Mouse (Mus musculus) CH12.LX (cell line): ENCODE results near the gene Megf11. TPM values are rescaled to one million over a fixed set of nuclear protein-coding genes. Genes with fewer than 3 reads are reported as not detected.

Experiments used
- DNase-seq: peaks from one replicate; pipeline ENCODE4 v3.0.0-alpha.2; 2013; ENCODE audit errors: extremely low read depth
- H3K27ac ChIP-seq: 2 replicates; pipeline ENCODE4 v1.5.1; 2012; ENCODE audit warnings: low read depth, mild to moderate bottlenecking, control low read depth, moderate library complexity; ENCODE audit not compliant: insufficient read depth
- H3K27me3 ChIP-seq: replicated peaks from 2 replicates; pipeline ENCODE3; 2012; ENCODE audit warnings: inconsistent platforms
- H3K36me3 ChIP-seq, 2 experiments: replicated peaks in 1 of 2; 2 replicates each; pipeline versions ENCODE3 to v1.6.1; 2012; ENCODE audit warnings: inconsistent platforms in 1 of 2, low read length in 1 of 2, mild to moderate bottlenecking in 1 of 2, mixed read lengths in 1 of 2, moderate library complexity in 1 of 2; ENCODE audit not compliant: control insufficient read depth in 1 of 2, insufficient read depth in 1 of 2
- H3K4me1 ChIP-seq, 2 experiments: 2 replicates each; pipeline ENCODE4 v1.6.1; 2012; ENCODE audit warnings: inconsistent platforms in 1 of 2, moderate library complexity in 1 of 2; ENCODE audit not compliant: insufficient read depth in 2 of 2, control insufficient read depth in 1 of 2
- H3K4me2 ChIP-seq: 2 replicates; pipeline ENCODE4 v1.6.1; 2012; ENCODE audit warnings: low read depth, mild to moderate bottlenecking, control low read depth; ENCODE audit not compliant: poor library complexity, insufficient read depth, severe bottlenecking
- H3K4me3 ChIP-seq, 3 experiments: fragments of 150-350 bp in 1 of 3; sonication (generic) in 1 of 3; replicated peaks in 1 of 3; 2 replicates each; pipeline versions ENCODE3 to v1.5.1; 2011 to 2012; ENCODE audit warnings: low read depth in 2 of 3, low read length in 2 of 3, mild to moderate bottlenecking in 2 of 3, moderate library complexity in 2 of 3, control low read depth in 1 of 3, improper control_type of control experiment in 1 of 3, inconsistent platforms in 1 of 3, mixed read lengths in 1 of 3; ENCODE audit not compliant: poor library complexity in 1 of 3
- H3K79me2 ChIP-seq: replicated peaks from 2 replicates; pipeline ENCODE4 v1.6.1; 2012; ENCODE audit warnings: mild to moderate bottlenecking, moderate library complexity; ENCODE audit not compliant: control insufficient read depth, poor library complexity, insufficient read depth, severe bottlenecking; ENCODE audit errors: extremely low read depth
- H3K9ac ChIP-seq: 2 replicates; pipeline ENCODE4 v1.6.1; 2012; ENCODE audit warnings: low read depth, mild to moderate bottlenecking, control low read depth, moderate library complexity; ENCODE audit not compliant: insufficient read depth
- H3K9me3 ChIP-seq: replicated peaks from 2 replicates; pipeline ENCODE3; 2012; ENCODE audit warnings: low read length, inconsistent platforms, mixed read lengths
- CHD2 ChIP-seq: IDR thresholded peaks from 2 replicates; pipeline ENCODE4 v1.6.1; 2011; ENCODE audit warnings: low read length, improper control_type of control experiment
- CTCF ChIP-seq, 2 experiments: IDR thresholded peaks in 1 of 2; conservative IDR thresholded peaks in 1 of 2; 2 replicates each; pipeline ENCODE4 v1.5.1; 2011 to 2012; ENCODE audit warnings: low read depth in 2 of 2, low read length in 2 of 2, improper control_type of control experiment in 1 of 2, inconsistent platforms in 1 of 2, mild to moderate bottlenecking in 1 of 2, moderate library complexity in 1 of 2
- EP300 ChIP-seq: IDR thresholded peaks from 2 replicates; pipeline ENCODE4 v1.6.1; 2011; ENCODE audit warnings: low read length, improper control_type of control experiment
- ETS1 ChIP-seq: conservative IDR thresholded peaks from 2 replicates; pipeline ENCODE4 v1.6.1; 2012; ENCODE audit warnings: low read depth, mild to moderate bottlenecking, inconsistent platforms, low read length, improper control_type of control experiment, moderate library complexity
- HCFC1 ChIP-seq: IDR thresholded peaks from 2 replicates; pipeline ENCODE4 v1.6.1; 2012; ENCODE audit warnings: low read depth, mild to moderate bottlenecking, inconsistent platforms, low read length, improper control_type of control experiment
- IRF4 ChIP-seq: IDR thresholded peaks from 2 replicates; pipeline ENCODE4 v1.6.1; 2014; ENCODE audit warnings: low read depth, mild to moderate bottlenecking, inconsistent platforms, low read length, improper control_type of control experiment
- JUN ChIP-seq: IDR thresholded peaks from 2 replicates; pipeline ENCODE4 v1.6.1; 2011; ENCODE audit warnings: low read depth, mild to moderate bottlenecking, low read length, improper control_type of control experiment, moderate library complexity; ENCODE audit not compliant: insufficient read depth
- JUND ChIP-seq: conservative IDR thresholded peaks from 2 replicates; pipeline ENCODE4 v1.6.1; 2011; ENCODE audit warnings: low read depth, low read length, improper control_type of control experiment
- MAFK ChIP-seq: IDR thresholded peaks from 2 replicates; pipeline ENCODE4 v1.6.1; 2011; ENCODE audit warnings: low read length, improper control_type of control experiment; ENCODE audit not compliant: insufficient replicate concordance
- MAX ChIP-seq: IDR thresholded peaks from 2 replicates; pipeline ENCODE4 v1.6.1; 2011; ENCODE audit warnings: low read length, improper control_type of control experiment
- MEF2A ChIP-seq: IDR thresholded peaks from 2 replicates; pipeline ENCODE4 v1.6.1; 2014; ENCODE audit warnings: low read depth, mild to moderate bottlenecking, inconsistent platforms, low read length, improper control_type of control experiment, borderline replicate concordance
- MYC ChIP-seq: IDR thresholded peaks from 2 replicates; pipeline ENCODE4 v1.6.1; 2011; ENCODE audit warnings: low read depth, mild to moderate bottlenecking, improper control_type of control experiment, low read length
- NRF1 ChIP-seq: IDR thresholded peaks from 2 replicates; pipeline ENCODE4 v1.6.1; 2014; ENCODE audit warnings: low read depth, mild to moderate bottlenecking, inconsistent platforms, low read length, improper control_type of control experiment, moderate library complexity
- PAX5 ChIP-seq: IDR thresholded peaks from 2 replicates; pipeline ENCODE4 v1.6.1; 2012; ENCODE audit warnings: low read length, inconsistent platforms, mixed read lengths
- POLR2A ChIP-seq: IDR thresholded peaks from 2 replicates; pipeline ENCODE4 v1.6.1; 2011; ENCODE audit warnings: low read depth, mild to moderate bottlenecking, improper control_type of control experiment, low read length
- POLR2AphosphoS2 ChIP-seq: IDR thresholded peaks from 2 replicates; pipeline ENCODE4 v1.6.1; 2011; ENCODE audit warnings: low read depth, low read length, improper control_type of control experiment
- RAD21 ChIP-seq: IDR thresholded peaks from 2 replicates; pipeline ENCODE4 v1.6.1; 2011; ENCODE audit warnings: low read depth, mild to moderate bottlenecking, low read length, improper control_type of control experiment, moderate library complexity
- RCOR1 ChIP-seq: conservative IDR thresholded peaks from 2 replicates; pipeline ENCODE4 v1.6.1; 2012; ENCODE audit warnings: low read depth, mild to moderate bottlenecking, inconsistent platforms, low read length, improper control_type of control experiment
- SIN3A ChIP-seq: IDR thresholded peaks from 2 replicates; pipeline ENCODE4 v1.6.1; 2012; ENCODE audit warnings: low read length, improper control_type of control experiment, inconsistent platforms
- SMC3 ChIP-seq: IDR thresholded peaks from 2 replicates; pipeline ENCODE4 v1.6.1; 2011; ENCODE audit warnings: low read depth, low read length, improper control_type of control experiment
- UBTF ChIP-seq: IDR thresholded peaks from 2 replicates; pipeline ENCODE4 v1.6.1; 2012; ENCODE audit warnings: low read depth, mild to moderate bottlenecking, inconsistent platforms, low read length, improper control_type of control experiment, moderate library complexity
- USF1 ChIP-seq: IDR thresholded peaks from 2 replicates; pipeline ENCODE4 v1.6.1; 2014; ENCODE audit warnings: low read depth, mild to moderate bottlenecking, inconsistent platforms, low read length, improper control_type of control experiment
- ZC3H11A ChIP-seq: IDR thresholded peaks from 2 replicates; pipeline ENCODE4 v1.6.1; 2012; ENCODE audit warnings: low read depth, mild to moderate bottlenecking, inconsistent platforms, low read length, improper control_type of control experiment
- ZKSCAN1 ChIP-seq: IDR thresholded peaks from 2 replicates; pipeline ENCODE4 v1.6.1; 2012; ENCODE audit warnings: low read depth, inconsistent platforms, low read length, improper control_type of control experiment, borderline replicate concordance
- ZNF384 ChIP-seq: IDR thresholded peaks from 2 replicates; pipeline ENCODE4 v1.6.1; 2012; ENCODE audit warnings: low read depth, low read length, improper control_type of control experiment, inconsistent platforms
- dilution Hi-C: fragments of 300-500 bp; cut with MboI; formaldehyde crosslinking; loops from 2 replicates; pipeline ENCODE4 v1.14.3; 2020; ENCODE audit warnings: low sequenced_read_pairs; ENCODE audit not compliant: extremely low pct_unique_long_range_greater_than_20kb, extremely low pct_ligation_motif_present
- in situ Hi-C: fragments of 300-500 bp; cut with MboI; formaldehyde crosslinking; loops from 3 replicates; pipeline ENCODE4 v1.14.3; 2019; ENCODE audit warnings: low sequenced_read_pairs, low pct_ligation_motif_present, low pct_unique_long_range_greater_than_20kb, mixed read lengths
- polyA plus RNA-seq: library from polyadenylated mRNA; unstranded; fragments of >175 nt; gene quantifications from 2 replicates; pipeline ENCODE4 v1.2.1, GENCODE M21; 2012; ENCODE audit warnings: low read depth; ENCODE audit not compliant: insufficient read length
- total RNA-seq, 2 experiments: library from RNA; depleted of rRNA; stranded (reverse); fragments of 300-350 nt in 1 of 2; fragments of >200 nt in 1 of 2; gene quantifications; 2 replicates each; pipeline ENCODE4 v1.2.3; 2012 to 2014

The Megf11 gene
- total and polyA plus RNA-seq, 3 experiments: 0.04 to 0.59 TPM; not detected in 1

DNA sequence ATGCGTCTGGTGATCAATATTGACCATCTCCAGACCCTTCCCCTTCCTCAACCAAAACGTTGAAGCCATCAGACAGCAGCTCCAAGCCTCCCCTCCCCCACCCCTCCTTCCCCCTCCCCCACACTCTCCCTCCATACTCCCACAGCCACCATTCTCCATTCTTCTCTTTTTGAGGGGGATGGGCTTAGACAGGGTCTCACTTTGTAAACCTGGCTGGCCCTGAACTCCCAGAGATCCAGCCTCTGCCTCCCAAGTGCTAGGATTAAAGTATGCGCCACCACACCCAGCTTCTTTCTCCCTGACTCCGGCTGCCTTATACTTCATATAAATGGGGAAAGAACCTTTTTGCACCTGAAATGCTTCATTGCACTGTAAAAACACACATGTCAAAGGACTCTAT, 166.6 kb downstream of the Megf11 start:
- in situ Hi-C loops (no loop called here), dilution Hi-C loops (no loop called here)
- peaks cover 5 to 38% of the 10 kb centered on the region in 2 experiments for H3K4me1 ChIP-seq
- no peaks in the 10 kb centered on the region for H3K36me3 ChIP-seq
- H3K79me2 ChIP-seq: no peaks in the 10 kb centered on the region
- H3K9me3 ChIP-seq: no peaks in the 10 kb centered on the region
- H3K27ac ChIP-seq: no peak overlapping the region
- H3K4me3 ChIP-seq: no peak overlapping the region
- TF ChIP-seq RAD21 (no peak), JUN (no peak), MEF2A (no peak), RCOR1 (no peak), ZNF384 (no peak), JUND (no peak), HCFC1 (no peak), CHD2 (no peak), MAX (no peak), IRF4 (no peak), ETS1 (no peak), PAX5 (no peak), MYC (no peak), CTCF (conservative IDR thresholded peaks at IDR 0.05 in 1 of 2, IDR thresholded peaks at IDR 0.05 in 1 of 2; ENCODE audit: low read depth in 2 of 2, low read length in 2 of 2) (no peak), NRF1 (no peak), USF1 (no peak), EP300 (no peak), ZKSCAN1 (no peak), MAFK (no peak)
- H3K9ac ChIP-seq: no peak overlapping the region
- H3K27me3 ChIP-seq: peaks cover 10% of the 10 kb centered on the region
- no peak for DNase-seq
- H3K4me2 ChIP-seq: no peak overlapping the region

DNA sequence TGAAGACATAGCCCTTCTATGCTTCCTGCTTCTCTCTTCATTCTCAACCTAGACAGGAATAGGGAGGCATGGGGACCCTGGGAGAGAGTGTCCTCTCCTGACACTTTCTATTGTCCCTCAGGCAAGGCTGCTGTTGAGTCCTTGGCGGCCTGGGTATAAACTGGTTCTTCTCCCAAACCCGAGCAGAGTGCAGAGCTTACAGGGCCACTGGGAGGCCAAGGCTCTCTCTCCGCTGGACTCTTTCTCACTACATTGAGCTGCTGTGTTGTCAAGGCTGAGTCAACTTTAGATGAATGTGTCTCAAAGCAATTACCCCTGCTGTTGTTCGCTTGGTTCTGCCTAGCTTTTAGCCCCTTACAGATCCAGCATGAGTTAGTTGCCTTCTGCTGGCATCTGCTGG, 168.0 kb downstream of the Megf11 start:
- H3K36me3 ChIP-seq: no peaks in the 10 kb centered on the region
- no peaks in the 10 kb centered on the region for H3K79me2 ChIP-seq
- H3K4me2 ChIP-seq: no peak overlapping the region
- H3K4me3 ChIP-seq: no peak overlapping the region
- H3K4me1 ChIP-seq: peaks cover 5 to 35% of the 10 kb centered on the region in 2 experiments
- no peak overlapping the region for H3K27ac ChIP-seq
- no peaks in the 10 kb centered on the region for H3K9me3 ChIP-seq
- in situ Hi-C loops: no loop called here
- H3K27me3 ChIP-seq: peaks cover 10% of the 10 kb centered on the region
- no peak for TF ChIP-seq SMC3
- TF ChIP-seq POLR2A: no peak
- TF ChIP-seq SIN3A: no peak
- no peak for TF ChIP-seq JUN
- TF ChIP-seq MEF2A: no peak
- TF ChIP-seq RCOR1: no peak
- no peak for TF ChIP-seq MAX
- no peak for TF ChIP-seq UBTF
- no peak for TF ChIP-seq POLR2AphosphoS2
- no peak for TF ChIP-seq ZNF384
- TF ChIP-seq ZC3H11A: no peak
- dilution Hi-C loops: no loop called here
- no peak for DNase-seq
- no peak overlapping the region for H3K9ac ChIP-seq
